Mouse (Mus musculus): ENCODE measurements at regions not wholly inside any gene's neighbourhood (a gene's known extent, or its start where the extent isn't known, plus 50 kb on each side); places are given as distances from the start of the nearest gene placed in this dataset.

DNA sequence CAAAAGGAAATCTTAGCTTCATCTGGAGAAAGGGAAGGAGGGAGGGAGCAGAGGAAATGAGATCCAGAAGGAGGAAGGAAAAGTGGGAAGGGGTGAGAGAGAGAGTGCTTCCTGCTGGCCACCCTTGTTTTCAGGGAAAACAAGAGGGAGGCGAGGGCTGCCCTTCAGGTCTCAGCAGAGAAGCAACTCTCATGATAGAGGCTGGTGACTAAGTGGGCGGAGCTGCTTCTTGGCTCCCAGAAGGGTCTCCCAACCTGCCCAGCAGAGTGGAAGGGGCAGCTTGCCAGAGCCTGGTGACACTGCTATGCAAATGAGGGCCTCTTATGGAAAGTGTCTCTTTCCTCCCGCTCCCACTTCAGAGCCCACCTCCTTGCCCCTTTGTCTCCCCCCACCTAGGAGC is 285.8 kb downstream of the Barhl2 start:
- DNase-seq: no peak

DNA sequence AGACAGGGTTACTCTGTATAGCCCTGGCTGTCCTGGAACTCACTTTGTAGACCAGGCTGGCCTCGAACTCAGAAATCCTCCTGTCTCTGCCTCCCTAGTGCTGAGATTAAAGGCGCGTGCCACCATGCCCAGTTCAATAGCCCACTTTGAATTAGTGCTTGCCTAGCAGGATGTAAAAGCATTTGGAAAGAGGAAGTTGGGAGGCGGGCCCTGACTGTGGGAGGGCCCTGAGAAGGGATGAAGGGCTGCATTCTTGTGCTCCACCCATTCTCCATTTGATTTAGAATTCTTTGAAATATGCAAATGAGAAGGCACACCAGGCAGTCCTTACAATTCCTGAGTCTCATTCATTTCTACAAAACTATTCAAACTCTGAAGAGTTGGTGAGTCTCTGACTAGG is 287.6 kb downstream of the Barhl2 start:
- no peak for DNase-seq

DNA sequence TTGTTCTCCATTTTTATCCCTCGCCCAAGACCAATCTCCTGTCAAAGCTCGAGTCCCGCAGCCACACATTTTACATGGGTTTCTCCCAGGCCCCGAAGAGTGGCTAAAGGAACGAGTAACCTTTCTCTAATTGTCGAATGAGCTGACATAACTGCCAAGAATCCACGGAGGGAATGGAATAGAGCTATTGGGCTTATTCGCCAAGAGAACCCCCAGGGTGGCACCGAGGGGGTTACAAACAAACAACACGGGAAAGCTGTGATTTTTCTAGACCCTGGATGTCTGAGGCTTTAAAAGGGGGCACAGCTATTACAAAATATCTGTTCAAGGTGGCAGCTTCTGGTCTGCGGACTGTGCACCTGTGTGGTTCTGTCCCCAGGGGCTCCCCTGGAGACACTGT is 290.4 kb downstream of the Barhl2 start:
- DNase-seq: no peak

DNA sequence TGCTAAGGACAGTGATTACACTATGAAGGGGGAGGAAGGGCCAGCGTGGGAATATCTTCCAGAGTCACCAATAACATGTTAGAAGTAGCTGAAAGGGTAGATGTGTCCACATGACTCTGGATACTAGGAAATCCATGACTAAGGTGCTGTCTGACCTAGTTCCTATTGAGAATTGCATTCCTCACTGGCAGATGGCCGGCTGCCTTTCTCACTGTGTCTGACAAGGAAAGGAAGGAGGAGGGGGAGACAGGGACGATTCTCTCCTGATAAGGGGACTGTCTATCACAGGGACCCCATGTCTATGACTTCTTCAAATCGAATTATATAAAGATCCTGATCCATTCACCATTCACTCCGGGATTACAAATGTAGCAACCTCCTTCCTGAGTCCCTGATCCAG is 289.9 kb downstream of the Zfp326 start:
- DNase-seq: no peak

DNA sequence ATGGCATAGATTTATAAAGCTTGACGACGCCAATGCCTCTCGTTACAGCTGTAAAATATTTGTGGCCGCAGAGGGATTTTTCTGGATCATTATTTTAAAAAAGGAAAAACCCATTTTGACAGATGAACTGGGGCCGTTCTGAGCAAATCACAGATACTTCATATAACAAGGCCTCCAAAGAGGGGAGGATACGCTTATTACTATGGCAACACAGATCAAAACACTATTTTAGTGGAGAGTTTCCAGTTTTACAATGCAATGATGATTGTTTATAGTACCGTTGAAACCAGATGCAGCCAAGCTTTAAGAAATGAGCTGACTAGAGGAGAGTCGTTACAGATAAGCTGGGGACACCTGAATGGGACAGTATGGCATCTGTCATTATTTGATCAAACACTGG is 287.8 kb downstream of the Zfp326 start:
- no peak for DNase-seq

DNA sequence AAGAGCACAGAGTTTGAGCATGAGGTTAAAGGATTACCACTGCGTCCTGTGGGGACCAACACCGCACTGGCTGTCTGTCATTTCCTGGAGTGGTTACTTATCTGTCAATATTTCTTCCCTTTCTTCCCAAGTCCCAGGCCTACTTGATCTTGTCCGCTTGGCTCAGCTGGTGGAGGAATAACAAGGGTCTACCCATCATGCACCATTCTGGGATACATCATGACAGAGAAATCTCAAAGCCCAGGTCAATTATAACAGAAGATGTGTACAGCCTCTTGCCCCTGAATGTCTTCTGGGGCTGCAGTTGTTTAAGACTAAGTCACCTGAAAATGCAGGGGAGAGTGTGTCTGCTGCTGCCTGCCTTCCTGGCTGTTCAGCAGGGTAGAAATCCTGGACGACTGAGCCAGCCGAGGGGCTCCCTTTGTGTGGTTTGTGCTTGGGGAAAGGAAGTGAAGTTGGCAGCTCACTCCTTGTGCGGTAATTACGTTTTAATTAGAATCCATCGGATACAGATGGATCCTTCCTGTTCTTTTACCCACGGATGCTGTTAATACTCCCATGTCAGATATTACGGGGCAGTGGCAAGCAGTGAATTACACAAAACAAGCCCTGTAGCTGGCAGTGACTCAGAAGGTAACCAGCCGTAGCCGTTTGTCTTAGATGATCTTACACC is 286.8 kb downstream of the Zfp326 start:
- no peak for DNase-seq

DNA sequence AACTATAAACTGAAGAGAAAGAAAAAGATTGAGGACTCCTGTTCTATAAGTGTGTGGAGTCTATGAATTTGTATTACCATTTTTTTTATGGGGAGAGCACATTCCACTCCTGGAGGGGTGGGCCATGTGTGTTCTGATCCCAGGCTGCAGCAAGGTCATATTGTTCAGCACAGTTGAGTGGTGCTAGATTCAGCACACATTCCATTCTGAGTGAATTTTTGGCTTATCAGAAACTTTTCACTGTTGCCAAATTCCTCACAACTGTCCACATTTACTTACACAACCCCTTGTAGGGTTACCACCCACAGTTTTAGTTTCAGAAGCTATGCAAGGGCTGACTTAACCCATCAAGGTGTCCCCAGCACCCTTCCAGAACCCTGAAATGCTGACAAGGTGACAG is 262.7 kb downstream of the Zfp326 start:
- no peak for DNase-seq

DNA sequence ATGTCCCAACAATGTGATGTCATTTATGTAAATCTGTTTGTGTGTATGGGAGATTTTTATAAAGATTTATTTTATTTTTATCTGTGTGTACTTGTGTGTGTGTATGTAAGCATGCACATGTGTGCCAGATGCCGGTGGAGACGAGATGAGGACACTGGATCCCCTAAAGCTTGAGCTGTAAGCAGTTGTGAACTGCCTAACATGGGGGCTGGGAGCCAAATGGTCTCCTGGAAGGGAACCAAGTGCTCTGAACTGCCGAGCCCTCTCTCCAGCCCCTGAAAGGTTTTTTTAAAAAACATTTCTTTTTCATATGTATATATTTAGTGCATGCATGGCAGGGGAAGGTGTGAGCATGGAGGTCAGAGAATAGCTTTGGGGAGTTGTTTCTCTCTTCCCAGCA is 246.6 kb downstream of the Zfp326 start:
- no peak for DNase-seq

DNA sequence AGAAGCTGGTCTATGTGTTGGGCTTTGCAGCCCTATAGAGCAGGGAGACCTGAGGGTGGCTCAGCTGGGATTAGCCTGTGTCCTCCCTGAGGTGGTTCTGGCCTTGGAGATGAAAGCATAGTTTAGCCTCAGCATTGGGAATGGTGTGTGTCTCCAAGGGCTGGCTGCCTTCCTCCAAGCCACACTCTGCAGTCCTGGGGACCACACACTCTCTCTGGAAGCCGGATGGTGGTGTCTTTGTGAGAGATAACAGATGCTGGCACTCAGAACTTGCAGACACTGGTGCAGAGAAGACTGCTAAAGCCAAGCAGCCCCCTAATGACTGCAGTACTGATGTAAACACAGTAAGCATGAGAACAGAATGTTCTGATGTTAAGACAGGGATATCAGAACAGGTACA is 243.2 kb downstream of the Zfp326 start:
- no peak for DNase-seq

DNA sequence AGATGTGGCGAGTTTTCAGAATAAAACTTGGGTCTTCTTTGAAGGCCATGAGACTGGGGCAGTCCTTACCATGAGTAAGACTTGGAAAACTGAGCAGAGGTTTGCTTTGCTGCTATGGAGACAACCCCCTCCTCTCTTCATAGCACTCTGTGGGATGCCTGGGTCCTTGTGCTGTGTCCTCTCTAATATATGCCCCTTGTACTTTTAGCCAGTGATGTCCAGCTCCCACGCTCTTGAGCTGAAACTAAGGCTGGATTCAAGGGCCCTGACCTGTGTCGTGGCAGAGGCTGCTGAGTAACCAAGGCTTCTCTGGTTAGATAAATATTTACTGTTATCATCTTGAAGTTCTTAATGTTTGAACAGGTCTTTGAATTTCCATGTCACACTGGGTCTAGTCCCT is 236.8 kb downstream of the Zfp326 start:
- no peak for DNase-seq

DNA sequence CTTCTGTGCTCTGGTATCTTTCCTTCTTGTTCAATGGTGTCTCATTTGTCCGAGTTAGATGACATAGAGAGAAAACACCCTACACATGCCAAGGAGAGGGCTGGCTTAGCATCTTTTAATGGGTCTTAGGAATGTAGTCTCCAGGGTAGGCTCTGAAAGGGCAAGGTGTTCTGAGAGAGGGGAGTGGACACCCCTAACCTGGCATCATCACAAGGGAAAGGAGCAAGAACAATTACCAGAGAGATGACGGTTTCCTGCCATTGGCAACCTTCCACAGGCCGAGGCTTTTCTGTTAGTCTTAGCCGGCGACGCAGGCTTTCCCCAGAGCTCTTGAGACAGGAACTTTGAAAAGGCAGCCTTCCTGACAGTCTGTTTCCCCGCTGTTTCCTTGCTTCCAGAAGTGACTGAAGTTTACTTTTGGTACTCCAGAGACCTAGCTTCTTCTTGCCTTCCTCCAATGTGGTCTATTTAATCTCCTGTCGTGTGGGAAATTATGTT is 232.2 kb downstream of the Zfp326 start:
- DNase-seq: no peak

DNA sequence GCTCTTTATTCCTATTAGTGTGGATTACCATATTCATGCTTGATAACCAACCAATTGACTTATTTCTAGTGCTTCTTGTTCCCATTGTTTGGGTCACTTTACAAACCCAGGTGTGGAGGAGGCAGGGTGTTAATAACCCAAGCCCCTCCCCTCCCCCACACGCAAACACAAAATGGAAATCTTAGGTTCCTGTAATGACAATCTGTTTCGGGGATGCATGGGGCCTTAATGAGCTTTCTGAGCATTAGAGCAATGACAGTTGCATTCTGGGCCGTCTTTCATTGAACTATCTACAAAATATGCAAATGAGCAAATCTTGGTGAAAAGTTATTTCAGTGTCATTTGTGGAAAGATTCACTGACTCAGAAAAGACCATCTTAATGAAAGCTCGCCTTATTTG is 225.9 kb downstream of the Zfp326 start:
- no peak for DNase-seq

DNA sequence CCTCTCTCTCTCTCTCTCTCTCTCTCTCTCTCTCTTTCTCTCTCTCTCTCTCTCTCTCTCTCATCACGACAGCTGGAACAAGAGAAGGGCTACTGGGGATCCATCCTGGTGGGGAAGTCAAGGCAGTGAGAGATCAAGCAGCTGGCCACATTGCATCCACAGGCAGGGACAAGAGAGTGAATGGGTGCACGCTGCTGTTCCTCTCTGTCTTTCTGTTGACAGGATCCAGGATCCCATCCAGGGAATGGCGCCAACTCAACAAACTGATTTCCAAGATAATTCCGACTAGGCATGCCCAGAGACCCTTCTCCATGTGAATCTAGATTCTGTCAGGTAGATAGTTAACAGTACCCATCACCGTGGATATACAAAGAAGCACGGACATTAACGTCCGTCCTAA is 222.5 kb downstream of the Zfp326 start:
- no peak for DNase-seq

DNA sequence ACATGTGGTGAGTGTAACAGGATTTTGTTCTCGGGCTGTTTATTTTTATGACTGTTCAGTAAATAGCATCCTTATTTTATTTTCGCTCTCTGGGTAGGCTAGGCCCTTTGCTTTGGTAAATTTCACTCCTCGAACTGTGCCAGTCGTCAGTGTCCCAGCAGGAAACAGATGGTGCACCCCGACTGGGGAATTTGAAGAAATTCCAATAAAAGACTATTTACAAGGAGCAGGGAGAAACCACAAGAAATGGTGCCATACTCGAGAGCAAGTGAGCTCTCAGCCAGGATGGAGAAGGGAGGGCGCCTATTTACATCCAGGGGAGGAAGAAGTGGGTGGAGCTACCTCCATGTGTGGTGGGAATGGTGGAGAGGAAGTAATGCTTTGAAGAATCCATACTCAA is 213.0 kb downstream of the Zfp326 start:
- DNase-seq: peak; percentile 75

DNA sequence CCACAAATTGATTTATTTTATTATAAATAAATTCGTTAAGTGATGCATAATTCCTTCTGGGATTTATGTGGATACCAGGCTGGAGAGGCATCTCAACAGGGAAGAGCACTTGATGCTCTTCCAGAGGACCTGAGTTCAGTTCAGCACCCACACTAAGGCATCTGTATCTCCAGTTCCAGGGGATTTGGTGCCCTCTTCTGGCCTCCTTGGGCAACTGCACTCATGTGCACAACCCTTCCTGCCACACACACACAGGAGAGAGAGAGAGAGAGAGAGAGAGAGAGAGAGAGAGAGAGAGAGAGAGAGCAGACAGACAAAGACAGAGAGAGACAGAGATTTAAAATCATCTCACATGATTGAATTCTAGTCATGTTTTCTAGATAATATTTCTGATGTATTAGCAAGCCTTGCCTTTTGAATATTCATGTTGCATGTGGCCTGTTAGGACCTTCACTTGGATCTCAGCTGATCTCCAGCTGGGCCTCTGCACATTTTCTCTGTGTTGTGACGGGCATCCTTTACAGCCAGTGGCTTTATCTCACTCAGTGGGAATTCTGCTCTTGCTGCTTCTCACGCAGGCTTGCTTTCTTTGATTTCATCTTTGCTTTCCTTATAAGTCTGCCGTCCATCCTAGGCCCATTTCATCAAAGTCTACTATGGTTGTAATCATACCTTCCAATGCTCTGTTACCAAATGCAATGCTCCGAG is 212.3 kb downstream of the Zfp326 start:
- DNase-seq: peak; percentile 26

DNA sequence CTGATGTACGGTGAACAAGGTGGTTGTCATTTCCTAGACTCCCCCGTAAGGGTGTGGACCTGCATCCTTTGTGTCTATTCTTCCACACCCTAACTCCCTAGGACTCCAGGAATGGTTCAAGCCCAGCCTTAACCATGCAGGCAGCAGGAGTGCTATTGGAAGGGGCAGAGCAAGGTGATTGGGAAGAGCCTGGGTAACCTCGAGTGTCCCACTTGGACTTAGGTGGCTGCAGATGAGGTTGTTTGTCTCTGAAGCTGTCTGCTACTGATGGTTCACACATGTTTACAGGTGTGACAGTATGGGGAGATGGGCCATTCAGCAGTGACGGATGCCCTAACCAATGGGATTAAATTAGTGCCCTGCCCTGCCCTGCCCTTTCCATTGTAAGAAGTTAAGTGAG is 207.4 kb downstream of the Zfp326 start:
- DNase-seq: no peak

DNA sequence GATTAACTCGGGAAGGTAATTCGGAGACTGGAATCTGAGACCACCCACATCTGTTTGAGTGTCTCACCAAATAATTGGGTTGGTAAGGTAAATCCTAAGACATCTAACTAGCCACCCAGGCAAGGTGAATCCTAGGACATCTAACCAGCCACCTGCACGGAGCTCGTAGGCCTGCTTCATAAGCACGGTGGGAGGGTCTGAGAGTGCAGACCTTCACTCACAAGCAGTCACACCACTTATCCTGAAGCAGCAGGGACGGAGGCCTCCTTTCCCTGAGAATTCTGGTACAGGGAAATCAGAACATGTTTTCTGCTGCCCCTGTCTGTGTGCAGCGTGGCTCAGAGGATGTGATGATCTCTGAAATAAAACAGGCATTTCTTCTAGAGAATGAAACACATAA is 206.5 kb downstream of the Zfp326 start:
- no peak for DNase-seq

DNA sequence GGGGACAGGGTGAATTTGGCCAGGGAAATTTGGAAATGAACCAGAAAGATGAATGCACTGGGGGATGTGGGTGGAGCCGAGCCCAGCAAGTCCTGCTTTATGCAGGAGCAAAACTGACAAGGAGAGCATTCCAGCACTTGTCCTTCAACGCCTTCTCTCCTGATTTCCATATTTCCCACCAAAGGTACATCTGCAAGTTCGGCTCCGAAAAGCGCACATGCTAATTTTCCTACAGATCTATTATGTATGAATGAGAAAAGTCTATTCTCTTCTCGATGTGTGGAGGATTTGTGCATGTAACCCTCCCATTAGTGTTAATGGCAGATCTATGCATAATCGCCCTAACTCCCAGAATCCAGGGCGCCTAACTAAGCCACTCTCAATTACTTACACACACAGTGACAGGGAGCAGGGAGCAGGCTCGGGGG is 190.8 kb downstream of the Zfp326 start:
- no peak for DNase-seq

DNA sequence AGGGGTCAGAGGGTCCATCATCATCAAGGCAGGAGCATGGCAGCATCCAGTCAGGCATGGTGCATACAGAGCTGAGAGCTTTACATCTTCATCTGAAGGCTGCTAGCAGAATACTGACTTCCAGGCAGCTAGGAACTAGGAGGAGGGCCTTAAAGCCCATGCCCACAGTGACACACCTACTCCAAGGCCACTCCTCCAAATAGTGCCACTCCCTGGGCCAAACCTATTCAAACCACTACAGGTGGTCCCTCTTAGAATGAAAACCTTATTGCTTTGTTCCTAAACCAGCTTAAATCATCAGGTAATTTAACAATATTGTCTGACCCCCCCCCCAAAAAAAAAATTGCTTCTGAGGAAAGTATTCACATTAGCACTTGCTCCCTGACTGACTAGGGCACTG is 190.3 kb downstream of the Zfp326 start:
- no peak for DNase-seq

DNA sequence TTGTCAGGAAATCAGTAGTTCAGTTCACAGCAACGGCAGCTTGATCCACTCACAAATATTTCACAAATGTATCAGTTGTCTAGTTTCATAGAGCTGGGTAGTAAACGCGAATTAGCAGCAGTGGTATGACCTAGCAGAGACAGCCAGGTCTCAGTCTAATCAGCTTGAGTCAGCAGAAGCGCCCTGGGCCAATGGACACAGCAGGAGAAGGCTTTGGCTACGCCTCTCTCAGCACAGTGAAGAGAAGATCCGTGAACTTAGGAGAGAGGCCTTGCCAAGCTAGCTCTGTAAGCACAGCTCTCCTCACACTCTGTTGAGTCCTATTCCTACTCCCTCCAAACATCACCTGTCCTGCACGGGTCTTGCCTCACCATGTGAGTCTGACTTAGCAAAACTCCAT is 188.0 kb downstream of the Zfp326 start:
- no peak for DNase-seq

DNA sequence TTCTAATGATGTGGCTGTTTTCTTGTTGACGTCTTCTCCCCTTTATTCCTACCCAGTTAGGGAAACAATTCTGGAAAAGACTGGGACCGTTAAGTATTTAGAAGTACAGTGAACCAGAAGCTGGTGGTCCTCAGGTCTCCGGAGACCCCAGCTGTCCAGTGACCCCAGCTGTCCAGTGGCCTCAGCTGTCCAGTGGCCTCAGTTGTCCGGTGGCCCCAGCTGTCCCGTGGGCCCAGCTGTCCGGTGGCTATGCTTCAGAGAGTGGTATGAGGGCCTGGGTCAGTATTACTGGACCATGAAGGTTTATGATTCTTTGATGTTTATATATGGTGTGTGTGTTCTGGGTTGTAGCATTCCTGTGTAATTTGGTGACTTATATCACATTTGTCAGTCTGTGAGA is 186.6 kb downstream of the Zfp326 start:
- DNase-seq: no peak

DNA sequence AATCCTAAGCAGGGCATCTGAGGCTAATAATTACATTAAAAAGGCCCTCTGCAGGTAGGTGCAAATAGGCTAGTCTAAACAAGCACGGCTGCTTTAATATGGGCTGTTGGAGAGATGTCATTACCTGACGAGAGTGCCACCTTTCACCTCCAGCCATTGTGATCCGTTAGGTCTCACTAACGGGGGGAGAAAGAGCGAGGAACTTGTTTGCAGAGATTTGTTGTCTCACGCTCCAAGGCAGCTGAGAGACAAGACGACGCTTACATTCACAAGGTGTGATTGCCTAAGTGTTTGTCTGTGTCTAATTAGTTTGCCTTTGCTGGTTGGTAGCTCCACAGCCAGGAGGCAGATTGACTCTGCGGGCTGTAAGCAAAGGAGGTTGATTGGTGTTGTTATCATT is 180.3 kb downstream of the Zfp326 start:
- no peak for DNase-seq

DNA sequence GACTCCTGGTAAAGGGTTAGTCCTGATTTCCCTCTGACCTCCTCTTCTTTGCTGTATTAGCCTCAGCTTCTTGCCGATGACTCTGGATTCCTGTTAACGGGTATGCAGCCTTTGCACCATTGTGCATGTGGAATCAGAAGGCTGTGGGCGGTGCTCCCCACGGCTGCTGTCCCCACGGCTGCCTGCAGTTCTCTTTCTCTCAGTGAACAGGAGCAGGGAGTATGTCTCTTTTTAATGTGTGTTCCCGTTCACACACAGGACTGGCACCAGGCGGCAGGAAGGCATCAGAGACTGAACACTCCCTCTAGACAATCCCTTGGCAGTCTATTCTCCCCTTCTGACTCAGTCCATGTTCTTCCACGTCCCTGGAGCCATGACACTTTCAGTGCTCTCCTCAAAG is 178.9 kb downstream of the Zfp326 start:
- no peak for DNase-seq

DNA sequence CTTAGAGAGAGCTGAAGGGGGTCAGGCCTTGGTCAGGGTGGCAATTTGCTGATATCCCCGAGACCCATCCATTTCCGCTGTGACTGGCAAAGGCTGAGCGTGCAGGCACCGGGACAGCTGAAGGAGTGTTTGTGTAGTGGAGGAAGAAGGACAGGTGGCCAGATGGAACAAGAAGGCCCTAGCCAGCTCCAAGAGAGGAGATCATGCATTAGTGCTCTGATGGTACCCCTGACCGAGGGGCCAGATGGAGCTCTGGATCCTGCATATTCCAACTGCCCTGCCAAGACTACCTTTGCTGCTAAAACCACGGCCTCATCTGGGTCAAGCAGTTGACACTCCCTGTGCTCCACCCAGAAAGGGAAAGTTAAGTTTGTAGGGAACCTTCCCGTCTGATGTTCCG is 174.7 kb downstream of the Zfp326 start:
- peak; percentile 86 for DNase-seq
